Mouse (Mus musculus) lung, postnatal 4 days (tissue): ENCODE measurements around the gene 4930550C14Rik.

Experiments
- DNase-seq, 2 experiments: peaks; one replicate each; pipeline ENCODE4 v3.0.0; 2021

4930550C14Rik gene

GRCm38 (mm10) chr9:53404753-53405722 lies 2.9 kb downstream of the 4930550C14Rik start:
- peak; percentile 76 to 83 for DNase-seq

DNA sequence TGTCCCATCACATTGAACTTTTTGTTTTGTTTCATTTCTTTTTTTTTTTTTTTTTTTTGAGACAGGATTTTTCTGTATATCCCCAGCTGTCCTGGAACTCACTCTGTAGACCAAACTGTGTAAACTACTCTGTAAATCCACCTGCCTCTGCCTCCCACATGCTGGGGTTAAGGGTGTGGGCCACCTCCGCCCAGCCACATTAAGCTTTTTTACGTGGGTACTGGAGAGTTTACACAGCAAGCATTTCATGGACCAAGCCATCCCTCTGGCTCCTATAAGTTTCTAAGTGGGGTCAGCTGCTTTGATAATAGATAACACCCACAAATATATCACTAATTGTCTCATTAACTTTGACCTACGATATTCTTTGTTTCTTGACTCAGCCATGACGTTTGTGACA lies 6.4 kb downstream of the 4930550C14Rik start:
- DNase-seq: no peak

- DNase-seq: peak; percentile 29 to 48
Observed at GRCm38 (mm10) chr9:53408953-53409361, 6.8 kb downstream of the 4930550C14Rik start.

GRCm38 (mm10) chr9:53409427-53409826 lies 7.3 kb downstream of the 4930550C14Rik start:
- DNase-seq: no peak

DNA sequence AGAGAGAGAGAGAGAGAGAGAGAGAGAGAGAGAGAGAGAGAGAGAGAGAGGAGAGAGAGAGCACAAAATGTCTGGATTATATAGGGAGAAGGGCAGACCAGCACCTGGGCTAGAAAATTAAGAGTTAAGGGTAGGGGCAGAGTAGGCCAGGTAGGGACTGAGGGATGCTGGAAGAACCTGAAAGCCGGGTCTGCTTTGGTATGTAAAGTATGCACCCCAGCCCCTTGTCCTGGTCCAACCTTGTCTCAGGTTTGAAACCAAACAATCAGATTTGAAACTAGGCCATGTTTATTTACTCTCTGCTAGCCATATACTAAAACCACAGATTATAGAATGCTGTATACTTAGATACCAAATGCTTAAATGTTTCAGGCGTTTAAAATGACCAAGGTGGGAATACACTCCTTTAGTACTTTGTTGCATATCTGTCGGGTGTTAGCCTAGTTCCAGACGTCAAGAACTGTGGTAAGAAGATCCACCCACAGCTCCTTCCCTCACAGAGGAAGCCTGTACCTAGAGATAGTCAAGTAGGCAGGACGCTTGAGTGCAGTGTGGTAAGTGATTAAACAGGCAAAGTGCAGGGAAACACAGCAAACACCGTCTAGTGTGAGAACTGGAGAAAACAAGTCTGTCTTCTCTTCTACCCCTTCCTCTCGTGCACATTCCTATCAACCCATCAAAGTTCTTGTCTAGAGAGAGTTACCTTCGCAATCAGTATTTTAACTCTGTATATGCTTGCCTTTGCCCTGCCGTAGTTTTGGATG lies 20.2 kb downstream of the 4930550C14Rik start:
- DNase-seq: no peak

DNA sequence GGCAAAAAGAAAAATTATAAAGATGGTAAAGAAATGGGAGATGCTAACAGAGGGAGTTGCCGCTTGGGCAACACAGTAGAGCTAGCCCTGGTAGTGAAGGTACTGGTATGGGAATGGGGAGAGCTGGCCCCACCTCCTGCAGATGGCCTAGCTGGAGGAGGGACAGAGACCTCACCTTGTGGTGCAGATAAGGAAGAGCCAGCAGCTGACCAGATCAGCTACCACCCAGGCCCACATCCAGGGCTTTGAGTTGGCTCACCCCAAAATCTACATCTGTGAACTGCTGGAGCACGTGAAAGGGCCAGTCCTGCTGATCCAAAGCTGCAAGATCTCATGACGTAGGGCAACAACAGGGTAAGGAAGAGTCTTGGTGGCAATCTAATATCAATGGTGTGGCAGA lies 24.6 kb downstream of the 4930550C14Rik start:
- DNase-seq: no peak

DNA sequence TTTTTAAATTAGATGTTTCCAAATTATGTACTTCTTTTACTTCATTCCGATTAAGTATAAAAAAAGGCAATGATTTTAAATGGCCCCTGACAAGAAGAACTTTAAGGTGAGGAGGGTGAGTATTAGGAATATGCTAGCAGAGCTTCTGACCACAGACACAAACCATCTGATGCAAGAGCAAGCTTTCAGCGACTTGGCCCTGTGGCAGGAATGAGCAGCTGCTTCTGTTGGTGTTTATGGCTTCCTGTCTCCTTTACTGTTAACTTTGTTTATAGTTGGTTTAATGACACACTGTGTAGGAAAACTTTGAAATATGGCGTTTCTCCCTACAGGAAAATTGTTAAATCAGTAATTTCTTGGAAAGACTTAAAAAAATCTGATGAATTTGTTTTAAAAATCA lies 25.5 kb downstream of the 4930550C14Rik start:
- DNase-seq: peak in 1 of 2 experiments; percentile 48

- DNase-seq: no peak
Observed at GRCm38 (mm10) chr9:53435830-53436570, 33.9 kb downstream of the 4930550C14Rik start.

GRCm38 (mm10) chr9:53450609-53451008 lies 48.5 kb downstream of the 4930550C14Rik start:
- no peak for DNase-seq

- DNase-seq: no peak
Observed at GRCm38 (mm10) chr9:53452038-53452437, 49.9 kb downstream of the 4930550C14Rik start.

DNA sequence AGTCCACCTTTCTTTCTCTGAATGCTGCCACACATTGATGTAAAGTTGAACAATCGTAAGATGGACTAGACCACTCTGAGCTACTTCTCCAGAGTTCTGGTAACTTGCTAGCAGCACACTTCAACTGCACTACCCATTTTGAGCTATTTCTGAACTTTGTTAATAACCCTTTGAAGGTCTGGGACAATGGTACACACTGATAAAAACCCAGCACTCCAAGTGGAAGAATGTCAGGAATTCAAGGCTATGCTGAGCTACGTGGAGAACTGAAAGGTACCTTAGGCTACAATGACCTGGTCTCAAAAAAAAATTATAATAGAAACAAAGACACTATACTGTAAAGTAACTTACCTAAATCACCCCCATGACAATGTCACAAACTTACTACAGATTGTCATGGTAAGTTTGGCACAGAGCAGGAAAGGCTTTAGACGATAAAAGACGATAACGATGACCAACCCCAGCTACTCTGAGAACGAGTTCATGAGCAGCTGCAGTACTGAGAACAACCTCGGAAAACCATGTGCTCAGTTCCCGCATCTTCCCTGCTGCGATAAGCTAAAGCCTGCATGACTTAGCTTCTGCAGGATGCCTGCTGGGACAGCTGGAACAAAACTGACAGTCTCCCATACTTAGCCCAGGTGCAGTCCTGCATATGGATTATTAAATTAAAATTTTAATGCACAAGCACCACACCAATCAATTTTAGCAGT lies 70.8 kb downstream of the 4930550C14Rik start:
- DNase-seq: no peak
